ENCODE assay signal across 16 mouse cellular contexts in genomic region chr6:114733156-114733555, GRCm38 (mm10).
"Had no signal": no experiment of that assay in that cellular context is flagged by ENCODE, and none has a peak within 500 bp of the region (broad histone marks: within the 10 kb centered on the region; RNA-seq: fewer than 3 reads in every experiment).

No protein-coding gene starts in this region.

- H3K27ac ChIP-seq: lung, embryonic 15.5 days; macrophage; midbrain, embryonic 13.5 days; midbrain, embryonic 15.5 days; neural tube, embryonic 12.5 days; stomach, embryonic 15.5 days; stomach, postnatal 0 days had no signal

- DNase-seq: liver, postnatal 0 days; lung, adult 2 months; lung, postnatal 14 days; lung, postnatal 36 days; right cerebral cortex, postnatal 14 days; thymus, adult 2 months; thymus, postnatal 36 days had no signal

- H3K4me3 ChIP-seq: lung, embryonic 15.5 days; midbrain, embryonic 13.5 days; midbrain, embryonic 15.5 days; neural tube, embryonic 12.5 days; stomach, embryonic 15.5 days had no signal

- H3K4me2 ChIP-seq: lung, embryonic 15.5 days; midbrain, embryonic 11.5 days; midbrain, embryonic 13.5 days; midbrain, embryonic 15.5 days; neural tube, embryonic 12.5 days; stomach, embryonic 15.5 days had no signal

- H3K9ac ChIP-seq: liver, postnatal 0 days; lung, embryonic 15.5 days; midbrain, embryonic 13.5 days; midbrain, embryonic 15.5 days; neural tube, embryonic 12.5 days; stomach, embryonic 15.5 days had no signal

- H3K9me3 ChIP-seq: lung, embryonic 15.5 days; midbrain, embryonic 13.5 days; midbrain, embryonic 15.5 days; neural tube, embryonic 12.5 days; stomach, embryonic 15.5 days had no signal

- H3K27me3 ChIP-seq: midbrain, embryonic 15.5 days; stomach, embryonic 15.5 days had no signal

- ATAC-seq: liver, postnatal 0 days; lung, postnatal 0 days; midbrain, embryonic 13.5 days; midbrain, embryonic 15.5 days had no signal

- H3K36me3 ChIP-seq: midbrain, embryonic 13.5 days; midbrain, embryonic 15.5 days; neural tube, embryonic 12.5 days; stomach, embryonic 15.5 days had no signal

- H3K4me1 ChIP-seq: stomach, embryonic 15.5 days had no signal
